Mouse (Mus musculus) liver, adult 2 months (tissue): ENCODE measurements at regions not wholly inside any gene's neighbourhood (a gene's known extent, or its start where the extent isn't known, plus 50 kb on each side); places are given as distances from the start of the nearest gene placed in this dataset.
A peak's percentile ranks its signal among the peaks of the same experiment; 100 is the strongest.

ENCODE experiments used
- DNase-seq: peaks from one replicate; pipeline ENCODE4 v3.0.0-alpha.2; 2011; ENCODE audit warnings: low read depth, low spot score; ENCODE audit errors: extremely low read depth
- H3K27ac ChIP-seq: fragments of 200-500 bp; replicated peaks from 2 replicates; pipeline ENCODE4 v1.5.1; 2012; ENCODE audit warnings: low read depth, mild to moderate bottlenecking, control low read depth, inconsistent platforms, low read length; ENCODE audit not compliant: insufficient read depth
- H3K27me3 ChIP-seq: fragments of 200-500 bp; 2 replicates; pipeline ENCODE4 v1.6.1; 2012; ENCODE audit warnings: mild to moderate bottlenecking, moderate library complexity, low read length, inconsistent platforms; ENCODE audit not compliant: control insufficient read depth, insufficient read depth
- H3K36me3 ChIP-seq: fragments of 200-500 bp; 2 replicates; pipeline ENCODE4 v1.6.1; 2012; ENCODE audit warnings: low read length, inconsistent platforms; ENCODE audit not compliant: control insufficient read depth, insufficient read depth
- H3K4me1 ChIP-seq: fragments of 200-500 bp; 2 replicates; pipeline ENCODE4 v1.6.1; 2011; ENCODE audit warnings: low read length; ENCODE audit not compliant: control insufficient read depth, insufficient read depth
- H3K4me3 ChIP-seq: fragments of 200-500 bp; 2 replicates; pipeline ENCODE4 v1.5.1; 2011; ENCODE audit warnings: low read depth, mild to moderate bottlenecking, control low read depth, low read length, moderate library complexity; ENCODE audit not compliant: insufficient read depth
- H3K79me2 ChIP-seq: fragments of 200-500 bp; 2 replicates; pipeline ENCODE4 v1.6.1; 2012; ENCODE audit warnings: inconsistent platforms, mild to moderate bottlenecking, low read length, moderate library complexity; ENCODE audit not compliant: control insufficient read depth, insufficient read depth
- H3K9ac ChIP-seq: fragments of 200-500 bp; 2 replicates; pipeline ENCODE4 v1.6.1; 2012; ENCODE audit warnings: low read depth, mild to moderate bottlenecking, control low read depth, inconsistent platforms, low read length
- CTCF ChIP-seq: fragments of 200-500 bp; IDR thresholded peaks from 2 replicates; pipeline ENCODE4 v1.5.1; 2011; ENCODE audit warnings: low read depth, low read length, control low read depth
- POLR2A ChIP-seq: fragments of 200-500 bp; IDR thresholded peaks from 2 replicates; pipeline ENCODE4 v1.6.1; 2011; ENCODE audit warnings: low read length, control low read depth; ENCODE audit not compliant: insufficient read depth; ENCODE audit errors: extremely low read depth
- WGBS: fragments of 180-500 bp; shearing (Covaris S2); methylation state at CpG from one replicate; pipeline ENCODE4 v1.1.7; 2018; 5-methylcytosine and 5-hydroxymethylcytosine counted together

DNA sequence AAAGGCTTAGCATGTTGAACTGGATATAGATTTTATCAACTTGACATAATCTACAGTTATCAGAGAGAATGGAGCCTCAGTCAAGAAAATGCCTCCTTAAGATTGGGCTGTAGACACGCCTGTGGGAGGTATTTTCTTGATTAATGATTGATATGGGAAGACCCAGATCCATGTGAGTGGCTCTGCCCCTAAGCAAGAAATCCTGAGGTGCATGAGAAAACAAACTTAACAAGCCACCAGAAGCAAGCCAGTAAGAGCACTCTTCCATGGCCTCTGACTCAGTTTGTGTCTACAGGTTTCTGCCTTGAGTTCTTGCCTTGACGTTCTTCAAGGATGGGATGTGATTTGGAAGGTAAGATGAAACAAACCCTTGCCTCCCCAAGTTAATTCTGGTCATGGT lies 91.2 kb downstream of the Zbtb18 start:
- no peak overlapping the region for H3K27ac ChIP-seq
- WGBS = 85% methylated on average over 2 of the region's 2 CpGs
- TF ChIP-seq CTCF (no peak), POLR2A (no peak)
- H3K9ac ChIP-seq = no peak overlapping the region
- no peak overlapping the region for H3K4me3 ChIP-seq
- H3K36me3 ChIP-seq = no peaks in the 10 kb centered on the region
- H3K27me3 ChIP-seq = no peaks in the 10 kb centered on the region
- H3K79me2 ChIP-seq = no peaks in the 10 kb centered on the region
- no peak for DNase-seq
- no peaks in the 10 kb centered on the region for H3K4me1 ChIP-seq

DNA sequence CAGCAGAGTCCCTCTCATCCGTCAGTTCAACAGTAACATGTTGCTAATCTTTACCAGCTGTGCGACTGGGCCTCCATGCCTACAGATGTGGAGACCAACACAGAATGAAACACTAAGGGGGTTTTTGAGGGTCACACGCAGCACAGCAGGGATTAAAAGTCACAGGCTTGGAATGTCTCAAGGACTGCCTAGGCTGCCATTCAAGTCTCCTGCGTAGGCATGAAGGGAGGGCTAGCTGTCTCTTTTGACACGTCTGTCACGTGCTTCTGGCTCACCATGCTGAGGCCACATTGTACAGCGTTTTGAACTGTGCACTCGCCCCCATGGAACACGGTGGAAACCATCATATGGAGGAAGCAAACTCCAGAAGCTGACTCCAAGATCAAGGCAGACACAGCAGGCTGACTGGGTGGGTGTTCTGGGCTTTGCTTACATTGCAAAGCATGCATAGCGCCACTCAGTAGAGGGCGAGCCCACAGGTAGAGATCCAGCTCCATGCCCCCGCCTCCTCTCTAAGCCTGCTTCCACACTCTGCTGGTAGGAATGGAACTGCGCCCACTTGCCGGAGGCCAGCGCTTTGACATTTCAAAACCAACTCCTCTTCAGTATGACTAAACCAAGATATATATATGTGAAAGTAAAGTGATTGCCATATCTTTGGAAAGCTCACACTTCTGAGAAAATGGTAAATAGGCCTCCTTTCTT lies 103.0 kb downstream of the Zbtb18 start:
- no peak for DNase-seq
- H3K79me2 ChIP-seq = no peaks in the 10 kb centered on the region
- no peaks in the 10 kb centered on the region for H3K36me3 ChIP-seq
- H3K9ac ChIP-seq = no peak overlapping the region
- no peak overlapping the region for H3K27ac ChIP-seq
- 92% methylated on average over 15 of the region's 15 CpGs for WGBS
- no peaks in the 10 kb centered on the region for H3K4me1 ChIP-seq
- no peak overlapping the region for H3K4me3 ChIP-seq
- TF ChIP-seq POLR2A = no peak
- TF ChIP-seq CTCF = no peak
- no peaks in the 10 kb centered on the region for H3K27me3 ChIP-seq

DNA sequence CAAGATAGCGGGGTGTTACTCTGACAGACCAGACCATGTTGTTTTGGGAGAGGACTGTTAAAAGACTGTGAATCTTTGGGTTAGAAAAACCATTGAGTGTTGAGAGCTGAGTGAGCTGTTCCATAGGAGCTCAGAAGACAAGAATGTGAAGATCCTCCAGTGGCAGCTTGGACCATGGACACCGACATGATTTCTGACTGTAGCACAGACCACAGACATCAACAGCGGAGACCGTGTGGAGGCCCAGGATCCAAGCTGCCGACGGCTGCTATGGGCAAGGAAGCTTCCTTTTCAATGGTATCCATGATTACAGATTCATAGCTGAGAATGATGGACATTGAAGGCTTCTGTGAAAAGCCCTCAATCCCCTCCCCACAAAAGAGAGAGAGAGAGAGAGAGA lies 105.6 kb downstream of the Zbtb18 start:
- DNase-seq = no peak
- Histone ChIP-seq H3K27me3 (no peaks in the 10 kb centered on the region), H3K4me1 (no peaks in the 10 kb centered on the region), H3K27ac (no peak overlapping the region), H3K36me3 (no peaks in the 10 kb centered on the region), H3K4me3 (no peak overlapping the region), H3K79me2 (no peaks in the 10 kb centered on the region), H3K9ac (no peak overlapping the region)
- 94% methylated on average over 6 of the region's 6 CpGs for WGBS
- TF ChIP-seq CTCF (no peak), POLR2A (no peak)

DNA sequence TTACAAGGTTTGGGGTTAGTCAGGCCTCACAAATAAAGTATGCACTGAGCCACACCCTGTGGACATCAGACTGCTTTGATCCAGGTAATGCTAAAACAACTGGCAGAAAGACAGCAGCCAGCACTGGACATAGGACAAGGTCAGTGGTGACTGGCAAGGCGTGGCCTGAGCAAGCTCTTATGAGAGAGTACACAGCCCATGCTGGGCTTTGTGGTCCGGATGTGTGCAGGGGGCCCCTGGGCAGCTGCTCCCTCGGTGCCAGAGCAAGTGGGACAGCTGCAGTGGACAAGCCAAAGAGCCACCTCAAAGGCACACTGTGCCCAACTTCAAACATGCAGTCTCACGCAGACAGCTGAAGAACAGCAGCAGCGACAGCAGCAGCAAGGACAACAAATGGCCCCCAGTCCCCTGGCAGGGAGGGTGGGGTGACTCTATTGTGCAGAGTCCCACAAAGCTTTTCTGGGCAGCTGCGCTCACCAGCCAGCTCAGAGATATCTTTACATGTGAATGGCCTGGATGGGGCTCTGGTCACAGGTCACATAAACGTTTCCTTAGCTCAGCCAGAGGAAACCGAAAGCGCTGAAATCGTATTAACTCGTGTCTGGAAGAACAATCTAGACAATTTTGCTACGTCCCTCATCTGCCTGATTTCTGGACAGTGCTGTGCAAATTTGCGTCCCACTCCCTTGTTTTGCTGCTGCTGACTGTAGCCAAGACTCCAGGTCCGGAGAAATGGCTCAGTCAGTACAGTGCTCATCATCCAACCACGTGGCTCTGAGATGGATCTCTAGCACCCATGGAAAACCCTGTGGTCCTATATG lies 113.5 kb downstream of the Zbtb18 start:
- peaks cover 2% of the 10 kb centered on the region; the same call in 1 of the 2 replicates for H3K4me1 ChIP-seq
- H3K27me3 ChIP-seq = no peaks in the 10 kb centered on the region
- TF ChIP-seq CTCF (no peak), POLR2A (no peak)
- H3K9ac ChIP-seq = peak overlapping the region; percentile 33; the same call in 1 of the 2 replicates
- DNase-seq = peak; percentile 20
- WGBS = 43% methylated on average over 15 of the region's 15 CpGs
- no peaks in the 10 kb centered on the region for H3K36me3 ChIP-seq
- H3K27ac ChIP-seq = peak overlapping the region; percentile 30; the same call in 1 of the 2 replicates
- peak overlapping the region; percentile 30 for H3K4me3 ChIP-seq
- no peaks in the 10 kb centered on the region for H3K79me2 ChIP-seq

DNA sequence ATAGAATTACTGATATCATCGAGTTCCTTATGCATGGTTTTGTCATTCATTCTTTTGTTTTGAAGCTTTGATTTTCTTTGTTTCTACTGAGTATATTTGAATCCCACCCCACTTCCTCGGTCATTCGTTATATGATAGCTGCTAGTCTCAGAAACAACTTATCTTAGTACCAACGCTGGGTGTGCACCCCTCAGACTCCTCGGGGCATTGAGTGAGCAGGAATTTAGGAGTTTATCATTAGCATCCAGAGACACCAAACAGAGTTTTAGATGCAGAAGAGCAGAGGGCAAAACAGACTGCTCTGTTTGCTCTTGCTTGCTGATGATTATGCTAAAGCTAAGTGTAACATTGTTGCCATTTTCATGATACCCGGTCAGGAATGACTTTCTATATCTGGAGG lies 115.3 kb downstream of the Zbtb18 start:
- no peak for DNase-seq
- no peak overlapping the region for H3K9ac ChIP-seq
- no peak overlapping the region for H3K4me3 ChIP-seq
- 81% methylated on average over 6 of the region's 6 CpGs for WGBS
- H3K36me3 ChIP-seq = no peaks in the 10 kb centered on the region
- no peak for TF ChIP-seq POLR2A
- TF ChIP-seq CTCF = no peak
- no peak overlapping the region for H3K27ac ChIP-seq
- no peaks in the 10 kb centered on the region for H3K79me2 ChIP-seq
- H3K27me3 ChIP-seq = no peaks in the 10 kb centered on the region
- H3K4me1 ChIP-seq = peaks cover 2% of the 10 kb centered on the region; the same call in 1 of the 2 replicates
